Mouse (Mus musculus): ENCODE measurements around the gene Fhod1. TPM values are rescaled to one million over a fixed set of nuclear protein-coding genes. Genes with fewer than 3 reads are reported as not detected.

Gene Fhod1
- total RNA-seq, 2 experiments from 2014 or later, result 1.8 to 1.9 TPM

DNA sequence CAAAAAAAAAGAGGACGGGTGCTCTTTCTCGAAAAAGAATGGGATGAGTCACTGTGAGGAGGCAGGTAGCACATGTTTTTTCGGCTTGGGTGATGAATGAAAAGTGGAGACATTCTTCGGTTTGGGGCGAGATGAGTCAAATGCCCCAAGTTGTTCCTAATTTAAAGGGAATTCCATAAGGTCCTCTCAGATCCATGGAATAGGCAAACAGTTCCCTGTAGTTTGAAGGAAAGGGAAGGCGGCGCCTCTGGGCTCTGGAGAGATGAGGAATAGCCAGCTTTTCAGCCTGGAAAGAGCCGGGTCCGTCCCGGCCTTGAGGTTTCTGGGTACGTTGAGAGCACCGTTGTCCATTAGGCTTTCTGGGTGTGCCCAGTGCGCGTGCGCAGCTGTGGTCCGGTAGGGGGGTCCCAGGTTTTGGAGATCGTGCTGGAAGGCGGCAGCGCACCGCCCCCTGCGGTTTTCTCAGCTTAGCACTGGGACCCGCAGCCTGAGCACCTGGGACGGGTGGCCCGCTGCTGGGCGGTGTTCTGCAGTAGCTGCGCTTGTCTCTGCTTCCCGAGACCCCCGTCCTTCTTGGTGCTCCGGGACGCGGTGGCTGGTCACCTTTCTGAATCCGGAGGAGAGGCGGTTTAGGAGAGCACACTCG is 820 bp upstream of the Fhod1 start, which contains the start of gene Slc9a5:
Gene Slc9a5 (plus strand): TSS at position 394 of the 646 bp plus-strand sequence.
- DNase-seq, result peak in 1 of 2 experiments; percentile 46

DNA sequence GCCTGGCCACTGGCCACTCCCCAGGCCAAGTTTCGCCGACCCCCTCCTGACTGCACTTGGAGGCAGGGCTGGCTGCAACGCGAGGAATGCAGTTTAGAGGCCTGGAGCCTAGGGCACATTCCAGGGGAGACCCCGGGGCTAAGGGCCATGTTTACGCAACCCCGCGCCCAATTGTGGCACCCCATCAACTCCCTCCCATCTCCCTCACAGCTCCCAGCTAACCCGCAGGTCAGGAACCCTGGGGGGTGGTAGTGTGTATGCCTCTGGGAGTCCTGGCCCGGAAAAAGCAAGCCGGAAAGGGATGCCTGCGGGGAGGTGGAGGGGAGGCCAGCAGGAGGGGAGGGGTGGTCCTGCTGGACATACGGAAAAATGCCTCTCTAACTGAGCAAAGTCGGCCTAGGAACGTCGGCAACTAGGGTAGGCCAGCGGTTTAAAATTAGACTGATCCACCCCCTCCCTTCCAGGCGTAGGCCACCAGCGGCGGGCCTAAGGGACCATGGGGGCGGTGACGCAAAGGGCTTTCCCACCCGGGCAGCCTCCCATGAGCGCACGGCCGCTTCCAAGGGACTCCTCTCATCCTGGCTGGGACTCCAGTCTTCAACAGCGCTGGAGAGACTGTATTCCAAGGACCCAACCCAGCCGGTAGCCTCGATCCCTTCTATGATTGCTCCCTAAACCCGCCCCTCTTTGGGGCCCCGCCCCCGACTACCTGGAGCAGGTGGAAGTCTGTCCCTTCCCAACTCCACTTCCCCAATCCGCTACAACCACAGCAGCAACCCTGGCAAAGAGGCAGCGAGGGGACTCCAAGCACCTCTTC is 934 bp downstream of the Fhod1 start:
- no peak for DNase-seq

DNA sequence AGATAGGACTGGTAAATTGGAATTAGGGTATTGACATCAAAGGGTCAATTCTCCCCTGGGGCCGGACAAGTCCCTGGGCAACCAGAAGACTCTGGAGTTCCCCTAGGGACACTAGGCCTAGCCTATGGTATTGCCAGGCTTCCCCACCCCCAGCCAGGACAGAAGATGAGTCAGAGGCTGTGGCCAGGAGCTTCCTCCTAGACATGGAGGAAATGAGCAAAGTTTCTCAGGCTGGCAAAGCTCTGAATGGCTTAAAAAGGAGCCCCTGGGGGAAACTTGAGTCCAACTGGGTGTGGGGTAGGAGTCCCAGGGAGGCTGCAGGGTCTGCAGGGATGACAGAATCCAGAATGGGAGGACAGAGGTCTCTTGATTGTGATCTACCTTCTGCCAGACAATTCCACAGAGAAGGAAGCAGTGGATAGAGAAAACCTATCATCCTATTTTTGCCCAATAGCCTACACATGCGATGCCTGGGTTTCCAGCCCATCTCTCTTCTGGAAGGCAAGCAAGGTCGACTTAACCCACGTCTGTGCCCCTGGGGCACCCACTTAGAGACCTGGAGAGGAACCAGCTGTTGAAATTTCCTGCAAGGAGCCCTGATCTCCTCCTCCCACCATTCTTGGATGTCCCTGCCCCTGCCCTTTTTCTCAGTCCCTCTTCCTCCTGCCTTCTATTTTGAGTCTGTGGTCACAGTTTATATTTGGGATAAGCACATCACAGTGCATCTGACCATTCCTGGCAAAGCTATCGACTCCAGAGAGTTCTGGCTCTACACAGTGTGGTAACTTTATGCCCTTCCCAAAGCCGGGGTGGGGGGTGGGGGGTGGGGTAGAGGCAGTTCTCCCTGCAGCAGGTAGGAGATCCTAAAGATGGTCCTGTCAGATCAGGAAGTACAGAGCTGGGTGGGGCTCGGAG is 2.4 kb downstream of the Fhod1 start:
- DNase-seq, result no peak

DNA sequence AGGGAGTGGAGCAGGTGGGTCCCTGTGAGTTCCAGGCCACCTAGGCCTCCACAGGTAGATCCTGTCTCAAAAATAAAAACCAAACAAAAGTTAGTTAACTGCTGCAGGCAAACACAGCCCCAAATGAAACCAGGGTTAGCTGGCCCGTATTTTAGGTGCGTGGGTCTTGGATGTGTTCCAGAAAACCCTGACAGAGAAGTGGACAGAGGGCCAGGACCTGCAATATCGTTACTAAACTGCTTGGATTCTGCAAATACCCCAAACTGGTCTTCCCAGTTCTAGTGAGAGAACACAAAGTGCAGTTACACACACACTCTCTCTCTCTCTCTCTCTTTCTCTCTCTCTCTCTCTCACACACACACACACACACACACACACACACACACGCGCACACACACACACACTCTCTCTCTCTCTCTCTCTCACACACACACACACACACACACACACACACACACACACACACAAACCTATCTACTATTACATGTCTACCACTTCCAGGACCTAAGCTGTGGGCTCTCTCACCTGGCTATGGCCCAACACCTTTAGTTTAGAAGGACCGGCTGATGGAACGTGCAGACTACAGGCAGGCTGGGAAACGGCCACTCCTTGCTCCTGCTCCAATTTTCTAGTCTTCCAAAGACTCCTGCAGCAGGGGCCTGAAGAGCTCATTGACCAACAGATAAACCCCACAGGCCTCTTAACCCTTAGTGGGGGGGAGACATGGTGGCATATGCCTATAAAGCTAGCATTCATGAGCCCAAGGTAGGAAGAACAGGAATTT is 3.8 kb downstream of the Fhod1 start:
- no peak for DNase-seq

- no peak for DNase-seq
Observed at GRCm38 (mm10) chr8:105342768-105343167, 5.0 kb downstream of the Fhod1 start.

- no peak for DNase-seq
Observed at GRCm38 (mm10) chr8:105341399-105341798, 6.4 kb downstream of the Fhod1 start.

GRCm38 (mm10) chr8:105339886-105340635 is 7.7 kb downstream of the Fhod1 start:
- no peak for DNase-seq

GRCm38 (mm10) chr8:105338992-105339391 is 8.8 kb downstream of the Fhod1 start:
- no peak for DNase-seq

- DNase-seq, result no peak
Observed at GRCm38 (mm10) chr8:105336373-105337130, 11.2 kb downstream of the Fhod1 start.

- no peak for DNase-seq
Observed at GRCm38 (mm10) chr8:105332523-105332922, 15.2 kb downstream of the Fhod1 start.

DNA sequence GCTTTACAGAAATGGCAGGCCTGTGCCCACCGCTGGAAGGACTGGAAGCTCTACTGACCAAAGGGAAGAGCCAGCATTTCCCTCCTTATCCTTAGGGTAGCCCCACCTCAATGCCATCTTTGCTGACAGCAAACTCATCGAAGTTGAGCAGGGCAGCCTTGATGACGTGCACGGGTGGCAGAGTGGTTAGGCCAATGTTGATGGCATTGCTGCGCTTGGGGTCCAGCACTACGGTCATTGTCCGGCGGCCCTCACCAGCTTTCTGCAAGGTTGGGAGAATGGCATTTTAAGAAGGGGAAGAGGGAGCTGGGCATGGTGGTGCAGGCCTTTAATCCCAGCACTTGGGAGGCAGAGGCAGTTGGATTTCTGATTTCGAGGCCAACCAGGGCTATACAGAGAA is 15.8 kb downstream of the Fhod1 start:
- no peak for DNase-seq

DNA sequence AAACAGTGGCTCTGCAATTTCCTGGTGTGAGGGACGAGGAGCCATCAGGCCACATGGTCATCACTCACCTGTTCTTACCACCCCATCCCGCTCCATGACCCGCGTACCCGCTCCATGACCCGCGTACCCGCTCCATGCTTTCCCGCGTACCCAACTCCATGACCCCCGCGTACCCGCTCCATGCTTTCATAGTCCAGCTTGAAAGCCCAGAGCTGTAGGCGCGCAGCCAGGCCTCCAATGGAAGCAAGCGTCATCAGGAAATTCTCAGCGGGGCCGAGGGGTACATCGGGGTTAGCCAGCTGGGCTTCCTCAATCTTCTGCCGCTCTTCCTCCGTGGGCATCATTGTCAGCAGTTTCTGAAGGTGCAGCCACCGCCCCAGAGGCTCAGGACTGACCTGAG is 16.3 kb downstream of the Fhod1 start:
- DNase-seq, result no peak

- DNase-seq, result no peak
Observed at GRCm38 (mm10) chr8:105330325-105330724, 17.4 kb downstream of the Fhod1 start.

DNA sequence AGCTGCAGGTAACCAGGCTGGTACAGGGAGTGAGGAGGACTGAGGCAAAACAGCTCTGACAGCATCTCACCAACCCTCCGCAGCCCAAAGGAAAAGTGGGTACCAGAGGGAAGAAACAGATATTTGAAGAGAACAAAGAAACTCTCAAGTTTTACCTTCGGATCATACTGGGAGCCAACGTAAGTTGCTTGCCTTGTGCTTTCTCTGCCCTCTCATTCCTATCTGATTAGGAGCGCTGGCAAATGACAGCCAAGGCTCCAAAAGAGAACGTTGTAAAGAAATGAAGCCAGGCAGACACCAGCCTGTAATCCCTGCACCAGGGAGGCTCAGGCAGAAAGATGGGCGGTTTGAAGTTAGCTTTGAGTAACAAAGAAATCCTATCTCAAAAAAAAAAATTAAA is 20.8 kb downstream of the Fhod1 start:
- no peak for DNase-seq

DNA sequence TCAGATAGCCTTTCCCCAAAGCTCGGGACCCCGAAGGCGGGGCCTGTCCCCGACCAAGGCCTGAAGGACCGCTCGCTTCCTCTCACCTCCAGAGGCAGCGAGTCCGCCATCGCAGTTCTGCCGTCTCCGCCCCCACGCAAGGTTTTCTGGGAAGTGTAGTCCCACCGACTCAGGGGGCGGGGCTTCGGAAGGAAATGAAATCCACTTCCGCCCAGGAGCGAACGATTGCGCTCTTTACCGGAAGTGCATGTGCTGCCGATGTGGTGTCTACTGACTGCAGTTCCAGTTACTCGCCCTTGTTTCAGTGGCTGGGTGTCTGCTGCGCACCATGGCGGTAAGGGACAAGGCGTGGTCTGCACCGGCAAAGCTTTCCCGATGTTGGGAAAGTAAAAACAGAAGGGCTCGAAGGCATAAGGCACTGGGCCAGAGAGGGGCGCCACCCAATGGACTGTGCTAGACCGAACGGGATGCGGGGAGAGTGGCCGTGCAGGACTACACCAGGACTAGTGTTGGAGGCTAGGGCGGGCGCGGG is 21.5 kb downstream of the Fhod1 start, which contains the start of the genes Lrrc29 and Tmem208:
Gene Lrrc29 (minus strand): TSS at position 138 of the 532 bp plus-strand sequence.
Gene Tmem208 (plus strand): TSS at position 214 of the 532 bp plus-strand sequence.
- DNase-seq, result peak; percentile 96

DNA sequence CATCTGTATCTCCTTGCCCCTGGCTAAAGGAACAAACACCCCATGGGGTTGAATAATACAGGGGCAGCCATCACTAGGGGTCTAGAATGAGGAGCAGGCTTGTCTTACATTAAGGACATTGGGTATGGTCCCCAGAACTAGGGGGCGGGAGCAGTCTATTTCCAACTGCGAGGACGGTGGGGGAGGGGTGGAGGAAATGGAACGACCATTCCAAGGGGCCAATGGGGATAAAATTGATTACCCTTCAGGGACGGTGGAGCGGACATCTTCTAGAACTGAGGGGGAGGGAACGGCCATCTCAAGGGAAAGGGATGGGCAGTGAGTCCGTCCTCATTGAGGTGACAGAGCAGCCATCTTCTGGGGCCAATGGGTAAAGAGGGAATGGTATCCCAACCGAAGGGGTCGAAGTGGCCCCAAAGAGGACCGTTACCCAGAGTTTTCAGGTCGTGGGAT is 22.1 kb downstream of the Fhod1 start:
- DNase-seq, result no peak

GRCm38 (mm10) chr8:105323183-105323582 is 24.6 kb downstream of the Fhod1 start:
- no peak for DNase-seq

GRCm38 (mm10) chr8:105318662-105319190 is 29.0 kb downstream of the Fhod1 start:
- no peak for DNase-seq

DNA sequence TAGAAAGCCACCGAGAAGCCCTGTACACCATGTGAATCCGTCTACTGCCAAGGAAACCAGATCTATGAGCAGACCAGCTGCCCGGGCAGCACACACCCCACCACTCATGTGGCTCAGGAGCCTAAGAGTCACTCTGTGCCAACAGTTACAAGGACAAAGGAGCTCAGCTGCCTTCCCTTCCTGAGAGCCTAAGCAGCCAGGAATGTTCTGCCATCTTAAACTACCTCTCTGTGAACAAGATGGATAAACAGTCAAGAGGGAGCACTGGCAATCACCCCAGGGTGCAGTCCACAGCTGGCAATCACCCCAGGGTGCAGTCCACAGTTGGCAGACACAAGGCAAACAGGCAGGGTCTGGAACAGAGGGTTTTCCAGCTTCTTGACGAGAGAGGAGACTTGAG is 29.8 kb downstream of the Fhod1 start:
- no peak for DNase-seq
